Mouse (Mus musculus) layer of hippocampus, adult 18-20 months (tissue): Measurements from ENCODE around the gene Syvn1. TPM values are rescaled to one million over a fixed set of nuclear protein-coding genes. Genes with fewer than 3 reads are reported as not detected.

Experiments used
- DNase-seq, 2 experiments: peaks; one replicate each; pipeline ENCODE4 v3.0.0; 2022; ENCODE audit warnings: low spot score in 2 of 2
- long read RNA-seq: library from polyadenylated mRNA; stranded (forward); transcript quantifications from one replicate; pipeline ENCODE4 v2.0.0, GENCODE M21; 2021
- total RNA-seq, 2 experiments: library from RNA; stranded (reverse); gene quantifications; 2 replicates each; pipeline ENCODE4 v1.2.3; 2021

Gene Syvn1
- 10 to 100 TPM; 43.4 to 44.5 TPM for total RNA-seq
- long read RNA-seq, transcript Syvn1-204 (16 exons, 3,464 nt), result major isoform, 40 of 63 reads
- long read RNA-seq, partial matches to known transcripts, result 16 of 63 reads
- long read RNA-seq, other reads (novel, unspliced or antisense), result 7 of 63 reads

GRCm38 (mm10) chr19:6046294-6047153, at the start of gene Syvn1:
TSS of gene Syvn1 (plus strand) at chr19:6046576.
- peak; percentile 89 to 96 for DNase-seq

GRCm38 (mm10) chr19:5998180-5998579, 48.2 kb upstream of the Syvn1 start:
- DNase-seq, result no peak

GRCm38 (mm10) chr19:5999969-6000368, 46.4 kb upstream of the Syvn1 start:
- no peak for DNase-seq

- no peak for DNase-seq
Observed at GRCm38 (mm10) chr19:6005541-6005940, 40.8 kb upstream of the Syvn1 start.

GRCm38 (mm10) chr19:6007013-6007412, 39.4 kb upstream of the Syvn1 start:
- no peak for DNase-seq

- DNase-seq, result no peak
Observed at GRCm38 (mm10) chr19:6009137-6009536, 37.2 kb upstream of the Syvn1 start.

- no peak for DNase-seq
Observed at GRCm38 (mm10) chr19:6013691-6014090, 32.7 kb upstream of the Syvn1 start.

GRCm38 (mm10) chr19:6014991-6015510, 31.3 kb upstream of the Syvn1 start:
- DNase-seq, result no peak

- DNase-seq, result peak; percentile 58 to 76
Observed at GRCm38 (mm10) chr19:6015511-6016315, 30.7 kb upstream of the Syvn1 start, which contains the start of gene Capn1. TSS of gene Capn1 (minus strand) at chr19:6015897.

- DNase-seq, result peak in 1 of 2 experiments; percentile 29
Observed at GRCm38 (mm10) chr19:6016532-6016931, 29.8 kb upstream of the Syvn1 start.

- DNase-seq, result peak; percentile 66 to 92
Observed at GRCm38 (mm10) chr19:6018142-6019089, 28.0 kb upstream of the Syvn1 start.

GRCm38 (mm10) chr19:6020276-6020675, 26.1 kb upstream of the Syvn1 start:
- no peak for DNase-seq

GRCm38 (mm10) chr19:6023059-6023458, 23.3 kb upstream of the Syvn1 start:
- no peak for DNase-seq

GRCm38 (mm10) chr19:6023930-6024329, 22.4 kb upstream of the Syvn1 start:
- DNase-seq, result no peak

GRCm38 (mm10) chr19:6028991-6029390, 17.4 kb upstream of the Syvn1 start:
- DNase-seq, result no peak

- no peak for DNase-seq
Observed at GRCm38 (mm10) chr19:6029426-6029825, 16.9 kb upstream of the Syvn1 start.

GRCm38 (mm10) chr19:6030520-6031280, 15.7 kb upstream of the Syvn1 start:
- DNase-seq, result no peak

GRCm38 (mm10) chr19:6035966-6036585, 10.3 kb upstream of the Syvn1 start:
- no peak for DNase-seq

- DNase-seq, result no peak
Observed at GRCm38 (mm10) chr19:6037695-6038094, 8.7 kb upstream of the Syvn1 start.
